Mouse (Mus musculus) liver, embryonic 14.5 days (tissue): ENCODE results near the gene Trim26. TPM values are rescaled to one million over a fixed set of nuclear protein-coding genes. Genes with fewer than 3 reads are reported as not detected.

Source experiments
- ATAC-seq: fragments of 200-750 bp; cut with Nextera tagmentation; 2 replicates; pipeline ENCODE4 v1.8.0; 2017; ENCODE audit warnings: moderate number of reproducible peaks, mild to moderate bottlenecking, moderate library complexity; ENCODE audit not compliant: insufficient read depth
- DNase-seq, 3 experiments: peaks; one replicate each; pipeline ENCODE4 v3.0.0-alpha.2; 2012 to 2013; ENCODE audit warnings: low read depth in 3 of 3, low spot score in 3 of 3
- H3K27ac ChIP-seq: fragments of 300-500 bp; sonication (generic); 2 replicates; pipeline ENCODE4 v1.5.1; 2014; ENCODE audit warnings: moderate library complexity, mild to moderate bottlenecking, control low read depth, inconsistent platforms
- H3K27me3 ChIP-seq: fragments of 300-500 bp; sonication (generic); 2 replicates; pipeline ENCODE4 v1.6.1; 2014; ENCODE audit warnings: mild to moderate bottlenecking, low read length, moderate library complexity; ENCODE audit not compliant: control insufficient read depth, insufficient read depth
- H3K36me3 ChIP-seq: fragments of 300-500 bp; sonication (generic); replicated peaks from 2 replicates; pipeline ENCODE4 v1.6.1; 2014; ENCODE audit warnings: low read depth; ENCODE audit not compliant: control insufficient read depth, insufficient read depth
- H3K4me1 ChIP-seq, 2 experiments: fragments of 200-500 bp in 1 of 2; fragments of 300-500 bp in 1 of 2; sonication (generic) in 1 of 2; replicated peaks; 2 replicates each; pipeline ENCODE4 v1.6.1; 2012 to 2014; ENCODE audit warnings: antibody characterized with exemption in 1 of 2, inconsistent platforms in 1 of 2, low read length in 1 of 2; ENCODE audit not compliant: control insufficient read depth in 2 of 2, insufficient read depth in 2 of 2
- H3K4me2 ChIP-seq: fragments of 300-500 bp; sonication (generic); 2 replicates; pipeline ENCODE4 v1.6.1; 2014; ENCODE audit warnings: low read depth, mild to moderate bottlenecking, control low read depth, moderate library complexity
- H3K4me3 ChIP-seq, 2 experiments: fragments of 200-500 bp in 1 of 2; fragments of 300-500 bp in 1 of 2; sonication (generic) in 1 of 2; 2 replicates each; pipeline ENCODE4 v1.5.1; 2012 to 2014; ENCODE audit warnings: low read depth in 2 of 2, low read length in 2 of 2, mild to moderate bottlenecking in 2 of 2, control low read depth in 1 of 2, inconsistent platforms in 1 of 2, moderate library complexity in 1 of 2; ENCODE audit not compliant: insufficient read depth in 1 of 2
- H3K9ac ChIP-seq: fragments of 300-500 bp; sonication (generic); replicated peaks from 2 replicates; pipeline ENCODE4 v1.6.1; 2014; ENCODE audit warnings: mild to moderate bottlenecking, control low read depth, moderate library complexity
- H3K9me3 ChIP-seq: fragments of 300-500 bp; sonication (generic); 2 replicates; pipeline ENCODE4 v1.6.1; 2016; ENCODE audit warnings: low read length, mixed read lengths; ENCODE audit not compliant: control insufficient read depth
- CTCF ChIP-seq: IDR thresholded peaks from 2 replicates; pipeline ENCODE4 v1.5.1; 2016; ENCODE audit warnings: antibody characterized with exemption, low read depth, control low read depth
- EP300 ChIP-seq: IDR thresholded peaks from 2 replicates; pipeline ENCODE4 v1.6.1; 2016; ENCODE audit warnings: antibody characterized with exemption, low read depth
- whole genome bisulfite sequencing: fragments of 180-500 bp; shearing (Covaris S2); extraction: QIAGEN DNeasy Blood & Tissue Kit; methylation state at CpG from one replicate; pipeline ENCODE4 v1.1.7; 2014; ENCODE audit not compliant: insufficient replicate concordance; 5-methylcytosine and 5-hydroxymethylcytosine counted together
- polyA plus RNA-seq, 2 experiments: library from polyadenylated mRNA; depleted of rRNA in 1 of 2; stranded (reverse) in 1 of 2; unstranded in 1 of 2; fragments of >200 nt; fragmentation: Nextera tagmentation in 1 of 2; extraction: Ambion mirVana in 1 of 2; gene quantifications; 2 replicates each; pipeline versions ENCODE4 v1.2.1 to v1.2.3; 2012 to 2014

Gene Trim26
- polyA plus RNA-seq, 2 experiments: 6.7 to 8.6 TPM

DNA sequence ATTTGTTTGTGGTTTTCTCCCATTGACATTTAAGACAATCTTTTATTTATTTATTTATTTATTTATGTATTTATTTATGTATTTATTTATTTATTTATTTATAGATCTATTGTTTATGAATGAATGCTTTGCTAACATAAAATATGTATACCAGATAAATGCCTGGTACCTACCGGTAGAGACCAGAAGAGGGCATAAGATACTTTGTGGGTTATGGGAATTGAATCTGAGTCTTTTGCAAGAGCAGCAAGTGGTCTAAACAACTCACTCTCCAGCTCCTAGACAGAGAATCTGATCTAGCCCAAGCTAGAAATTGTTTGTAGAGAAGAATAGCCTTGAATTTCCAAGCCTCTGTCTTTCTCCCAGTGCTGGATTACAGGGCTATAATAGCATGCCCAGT is 63.8 kb downstream of the Trim26 start:
- WGBS: 19% methylated on average over 1 of the region's 1 CpGs
- no peak for DNase-seq
- H3K36me3 ChIP-seq: no peaks in the 10 kb centered on the region
- no peak overlapping the region for H3K9ac ChIP-seq
- ATAC-seq: no peak
- H3K27me3 ChIP-seq: no peaks in the 10 kb centered on the region
- H3K4me2 ChIP-seq: no peak overlapping the region
- TF ChIP-seq EP300 (no peak), CTCF (no peak)
- no peaks in the 10 kb centered on the region for H3K4me1 ChIP-seq
- no peaks in the 10 kb centered on the region for H3K9me3 ChIP-seq
- no peak overlapping the region for H3K27ac ChIP-seq
- H3K4me3 ChIP-seq: no peak overlapping the region

DNA sequence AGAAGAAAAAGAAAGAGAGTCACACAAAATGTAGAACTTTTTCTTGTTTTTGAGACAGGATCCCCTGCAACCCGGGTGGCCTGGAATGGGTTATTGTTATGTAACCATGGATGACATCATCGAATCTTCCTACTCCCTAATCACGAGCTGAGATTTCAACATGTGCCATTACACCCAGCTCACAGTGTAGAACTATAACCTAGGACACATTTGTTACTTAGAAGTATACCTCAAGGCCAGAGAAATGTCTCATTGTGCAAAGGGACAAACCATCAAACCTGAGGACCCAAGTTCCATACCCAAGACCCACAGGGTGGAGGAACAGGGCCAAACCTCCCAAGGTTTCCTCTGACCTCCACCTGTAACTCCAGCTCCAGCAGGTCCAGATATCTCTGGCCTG is 66.7 kb downstream of the Trim26 start:
- Histone ChIP-seq H3K4me2 (no peak overlapping the region), H3K4me1 (no peaks in the 10 kb centered on the region), H3K36me3 (no peaks in the 10 kb centered on the region), H3K9ac (no peak overlapping the region), H3K4me3 (no peak overlapping the region), H3K27me3 (no peaks in the 10 kb centered on the region), H3K27ac (no peak overlapping the region), H3K9me3 (no peaks in the 10 kb centered on the region)
- DNase-seq (no peak), ATAC-seq (no peak)
- WGBS: 37% methylated on average over 3 of the region's 3 CpGs
- no peak for TF ChIP-seq EP300
- no peak for TF ChIP-seq CTCF

DNA sequence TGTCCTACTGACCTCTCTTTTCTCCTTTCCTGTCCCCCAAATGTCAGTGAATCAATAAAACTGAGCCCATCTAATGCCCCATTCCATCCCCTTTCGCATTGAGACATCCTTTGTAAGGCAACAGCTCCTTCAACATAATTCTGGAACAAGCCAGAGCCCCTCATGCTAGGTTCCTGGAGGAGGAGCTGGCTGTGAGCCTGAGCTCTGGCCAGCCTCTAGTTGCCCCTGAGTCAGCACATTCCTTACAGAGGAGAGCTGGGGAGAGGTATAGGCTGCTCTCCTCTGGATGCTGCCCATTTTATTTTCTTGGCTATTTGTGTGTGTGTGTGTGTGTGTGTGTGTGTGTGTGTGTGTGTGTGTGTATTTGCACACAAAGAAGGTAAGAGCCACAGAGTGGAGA is 71.3 kb downstream of the Trim26 start:
- Histone ChIP-seq H3K9ac (no peak overlapping the region), H3K27me3 (no peaks in the 10 kb centered on the region; the same call in 1 of the 2 replicates), H3K4me3 (no peak overlapping the region), H3K36me3 (no peaks in the 10 kb centered on the region), H3K9me3 (no peaks in the 10 kb centered on the region), H3K4me2 (no peak overlapping the region), H3K4me1 (no peaks in the 10 kb centered on the region), H3K27ac (no peak overlapping the region)
- WGBS: 25% methylated on average over 1 of the region's 1 CpGs
- DNase-seq (no peak), ATAC-seq (no peak)
- TF ChIP-seq EP300 (no peak), CTCF (no peak)

Other genes starting within 250 kb of the Trim26 start
- gene H2-M9, start 194.5 kb upstream of the Trim26 start, polyA plus RNA-seq (2012; rRNA removed): not detected in 2 replicates
- not detected in 2 replicates for gene H2-M9, start 194.5 kb upstream of the Trim26 start, polyA plus RNA-seq (2014; fragmentation: Nextera tagmentation; extraction: Ambion mirVana)
- gene H2-M1, start 164.9 kb upstream of the Trim26 start, polyA plus RNA-seq (2012; rRNA removed): not detected in 2 replicates
- not detected in 2 replicates for gene H2-M1, start 164.9 kb upstream of the Trim26 start, polyA plus RNA-seq (2014; fragmentation: Nextera tagmentation; extraction: Ambion mirVana)
- not detected in 2 replicates for gene H2-M10.5, start 64.2 kb upstream of the Trim26 start, polyA plus RNA-seq (2012; rRNA removed)
- not detected in 2 replicates for gene H2-M10.5, start 64.2 kb upstream of the Trim26 start, polyA plus RNA-seq (2014; fragmentation: Nextera tagmentation; extraction: Ambion mirVana)
- gene H2-M10.6, start 25.0 kb upstream of the Trim26 start, polyA plus RNA-seq (2012; rRNA removed): not detected in 2 replicates
- gene H2-M10.6, start 25.0 kb upstream of the Trim26 start, polyA plus RNA-seq (2014; fragmentation: Nextera tagmentation; extraction: Ambion mirVana): not detected in 2 replicates
- gene Trim15, start 30.1 kb downstream of the Trim26 start, polyA plus RNA-seq (2012; rRNA removed): 0.15 and 0.26 TPM in 2 replicates
- gene Trim15, start 30.1 kb downstream of the Trim26 start, polyA plus RNA-seq (2014; fragmentation: Nextera tagmentation; extraction: Ambion mirVana): 0.20 and 0.32 TPM in 2 replicates
- 82.4 and 114 TPM in 2 replicates for gene Trim10, start 32.4 kb downstream of the Trim26 start, polyA plus RNA-seq (2012; rRNA removed)
- gene Trim10, start 32.4 kb downstream of the Trim26 start, polyA plus RNA-seq (2014; fragmentation: Nextera tagmentation; extraction: Ambion mirVana): 251 and 278 TPM in 2 replicates
- gene Trim40, start 53.0 kb downstream of the Trim26 start, polyA plus RNA-seq (2012; rRNA removed): not detected in 2 replicates
- gene Trim40, start 53.0 kb downstream of the Trim26 start, polyA plus RNA-seq (2014; fragmentation: Nextera tagmentation; extraction: Ambion mirVana): not detected in 2 replicates
- gene Trim31, start 61.0 kb downstream of the Trim26 start, polyA plus RNA-seq (2012; rRNA removed): 0.03 TPM in 1 of 2 replicates, not detected in the other
- not detected in 2 replicates for gene Trim31, start 61.0 kb downstream of the Trim26 start, polyA plus RNA-seq (2014; fragmentation: Nextera tagmentation; extraction: Ambion mirVana)
- 0.02 TPM in 2 replicates for gene Rnf39, start 105.8 kb downstream of the Trim26 start, polyA plus RNA-seq (2012; rRNA removed)
- gene Rnf39, start 105.8 kb downstream of the Trim26 start, polyA plus RNA-seq (2014; fragmentation: Nextera tagmentation; extraction: Ambion mirVana): not detected in 2 replicates
- gene Ppp1r11, start 114.6 kb downstream of the Trim26 start, polyA plus RNA-seq (2012; rRNA removed): 15.6 and 30.4 TPM in 2 replicates
- 35.6 and 43.0 TPM in 2 replicates for gene Ppp1r11, start 114.6 kb downstream of the Trim26 start, polyA plus RNA-seq (2014; fragmentation: Nextera tagmentation; extraction: Ambion mirVana)
- 17.5 and 19.0 TPM in 2 replicates for gene Znrd1, start 121.4 kb downstream of the Trim26 start, polyA plus RNA-seq (2012; rRNA removed)
- 25.3 and 28.2 TPM in 2 replicates for gene Znrd1, start 121.4 kb downstream of the Trim26 start, polyA plus RNA-seq (2014; fragmentation: Nextera tagmentation; extraction: Ambion mirVana)
- 1.6 and 3.3 TPM in 2 replicates for gene Znrd1as, start 121.5 kb downstream of the Trim26 start, polyA plus RNA-seq (2012; rRNA removed)
- gene Znrd1as, start 121.5 kb downstream of the Trim26 start, polyA plus RNA-seq (2014; fragmentation: Nextera tagmentation; extraction: Ambion mirVana): 2.9 and 3.3 TPM in 2 replicates
- not detected in 2 replicates for gene 2410137M14Rik, start 144.1 kb downstream of the Trim26 start, polyA plus RNA-seq (2012; rRNA removed)
- gene 2410137M14Rik, start 144.1 kb downstream of the Trim26 start, polyA plus RNA-seq (2014; fragmentation: Nextera tagmentation; extraction: Ambion mirVana): not detected in 2 replicates
- gene H2-M5, start 152.4 kb downstream of the Trim26 start, polyA plus RNA-seq (2012; rRNA removed): 0.03 and 0.23 TPM in 2 replicates
- gene H2-M5, start 152.4 kb downstream of the Trim26 start, polyA plus RNA-seq (2014; fragmentation: Nextera tagmentation; extraction: Ambion mirVana): not detected in 2 replicates
- gene Zfp57, start 164.0 kb downstream of the Trim26 start, polyA plus RNA-seq (2012; rRNA removed): 3.3 and 3.5 TPM in 2 replicates
- 2.2 and 2.5 TPM in 2 replicates for gene Zfp57, start 164.0 kb downstream of the Trim26 start, polyA plus RNA-seq (2014; fragmentation: Nextera tagmentation; extraction: Ambion mirVana)
- gene Mog, start 186.3 kb downstream of the Trim26 start, polyA plus RNA-seq (2012; rRNA removed): not detected in 2 replicates
- not detected in 2 replicates for gene Mog, start 186.3 kb downstream of the Trim26 start, polyA plus RNA-seq (2014; fragmentation: Nextera tagmentation; extraction: Ambion mirVana)
- gene Gabbr1, start 208.8 kb downstream of the Trim26 start, polyA plus RNA-seq (2012; rRNA removed): 2.2 and 2.7 TPM in 2 replicates
- gene Gabbr1, start 208.8 kb downstream of the Trim26 start, polyA plus RNA-seq (2014; fragmentation: Nextera tagmentation; extraction: Ambion mirVana): 0.24 and 0.30 TPM in 2 replicates